Mouse (Mus musculus) megakaryocyte progenitor cell, adult 5-6 weeks (primary cell): ENCODE measurements around the gene Cox15. TPM values are rescaled to one million over a fixed set of nuclear protein-coding genes. Genes with fewer than 3 reads are reported as not detected.

Source experiments
- ATAC-seq: replicated peaks from 2 replicates; pipeline ENCODE4 v1.8.0; 2016; ENCODE audit warnings: mild to moderate bottlenecking, moderate TSS enrichment, inconsistent platforms; ENCODE audit not compliant: poor library complexity
- total RNA-seq, 2 experiments: library from RNA; stranded (forward) in 1 of 2; stranded (reverse) in 1 of 2; fragments of 157-497, 149-512 nt in 1 of 2; fragments of 200-1000 nt in 1 of 2; gene quantifications; 2 replicates each; pipeline versions ENCODE4 v1.2.3 to v1.2.4; 2015 to 2017

Gene Cox15
- total RNA-seq, 2 experiments from 2014 or later, result 14.0 to 42.0 TPM

- ATAC-seq, result no peak
Observed at GRCm38 (mm10) chr19:43762410-43762809, 9.6 kb upstream of the Cox15 start.

- no peak for ATAC-seq
Observed at GRCm38 (mm10) chr19:43761543-43762256, 8.9 kb upstream of the Cox15 start.

- peak; percentile 78 for ATAC-seq
Observed at GRCm38 (mm10) chr19:43760504-43760903, 7.7 kb upstream of the Cox15 start.

- ATAC-seq, result no peak
Observed at GRCm38 (mm10) chr19:43754872-43755271, 2.1 kb upstream of the Cox15 start.

GRCm38 (mm10) chr19:43754237-43754636 lies 1.4 kb upstream of the Cox15 start:
- ATAC-seq, result no peak

- ATAC-seq, result peak; percentile 88
Observed at GRCm38 (mm10) chr19:43753226-43753835, 531 bp upstream of the Cox15 start.

- ATAC-seq, result no peak
Observed at GRCm38 (mm10) chr19:43750008-43750407, 2.8 kb downstream of the Cox15 start.

- ATAC-seq, result no peak
Observed at GRCm38 (mm10) chr19:43747877-43748276, 4.9 kb downstream of the Cox15 start.

GRCm38 (mm10) chr19:43745740-43746139 lies 7.1 kb downstream of the Cox15 start:
- ATAC-seq, result no peak

- no peak for ATAC-seq
Observed at GRCm38 (mm10) chr19:43743401-43743800, 9.4 kb downstream of the Cox15 start.

- ATAC-seq, result no peak
Observed at GRCm38 (mm10) chr19:43738409-43738808, 14.4 kb downstream of the Cox15 start.

GRCm38 (mm10) chr19:43731157-43731556 lies 21.6 kb downstream of the Cox15 start:
- no peak for ATAC-seq

GRCm38 (mm10) chr19:43730037-43730428 lies 22.8 kb downstream of the Cox15 start:
- ATAC-seq, result no peak

- ATAC-seq, result no peak
Observed at GRCm38 (mm10) chr19:43729296-43730036, 23.3 kb downstream of the Cox15 start.

GRCm38 (mm10) chr19:43726510-43727146 lies 26.2 kb downstream of the Cox15 start:
- ATAC-seq, result peak; percentile 91

GRCm38 (mm10) chr19:43724821-43725220 lies 28.0 kb downstream of the Cox15 start:
- no peak for ATAC-seq

GRCm38 (mm10) chr19:43724194-43724593 lies 28.6 kb downstream of the Cox15 start:
- no peak for ATAC-seq

- ATAC-seq, result no peak
Observed at GRCm38 (mm10) chr19:43723501-43723900, 29.3 kb downstream of the Cox15 start.

- no peak for ATAC-seq
Observed at GRCm38 (mm10) chr19:43722891-43723290, 29.9 kb downstream of the Cox15 start.

- ATAC-seq, result no peak
Observed at GRCm38 (mm10) chr19:43720061-43720460, 32.7 kb downstream of the Cox15 start.

GRCm38 (mm10) chr19:43711971-43712370 lies 40.8 kb downstream of the Cox15 start:
- ATAC-seq, result no peak
